Mouse (Mus musculus) spleen, adult 12 weeks (tissue): Measurements from ENCODE around the gene 4930447C04Rik.

Source experiments
- DNase-seq: peaks from one replicate; pipeline ENCODE4 v3.0.0; 2022; ENCODE audit warnings: low spot score

The 4930447C04Rik gene

GRCm38 (mm10) chr12:72940071-72940821, at the start of gene 4930447C04Rik:
TSS of gene 4930447C04Rik (minus strand) at chr12:72940774.
- DNase-seq = no peak

GRCm38 (mm10) chr12:72983071-72983857, 42.7 kb upstream of the 4930447C04Rik start:
- DNase-seq = no peak

GRCm38 (mm10) chr12:72982616-72983015, 42.0 kb upstream of the 4930447C04Rik start:
- DNase-seq = no peak

DNA sequence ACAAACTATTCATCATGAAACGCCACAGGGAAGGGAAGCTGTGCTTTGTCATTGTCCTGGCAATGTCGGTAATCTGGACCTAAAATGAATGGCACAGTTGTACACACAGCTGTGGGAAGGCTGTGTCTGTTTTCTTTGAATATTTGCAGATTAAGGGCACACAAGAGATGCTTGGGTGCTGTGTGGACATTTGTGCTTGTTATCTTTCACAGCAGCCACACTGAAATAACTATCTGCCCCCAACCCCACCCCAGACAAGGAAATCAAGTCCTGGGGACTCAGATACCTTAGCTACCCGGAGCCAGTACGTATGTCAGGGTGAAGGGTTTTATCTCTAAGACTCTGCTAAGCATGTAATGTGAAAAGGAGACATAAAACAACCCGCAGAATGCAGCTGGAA, 38.7 kb upstream of the 4930447C04Rik start:
- DNase-seq = no peak

GRCm38 (mm10) chr12:72977851-72978250, 37.3 kb upstream of the 4930447C04Rik start:
- no peak for DNase-seq

- DNase-seq = peak; percentile 2
These were observed 36.1 kb upstream of the 4930447C04Rik start for GRCm38 (mm10) chr12:72976718-72977117.

DNA sequence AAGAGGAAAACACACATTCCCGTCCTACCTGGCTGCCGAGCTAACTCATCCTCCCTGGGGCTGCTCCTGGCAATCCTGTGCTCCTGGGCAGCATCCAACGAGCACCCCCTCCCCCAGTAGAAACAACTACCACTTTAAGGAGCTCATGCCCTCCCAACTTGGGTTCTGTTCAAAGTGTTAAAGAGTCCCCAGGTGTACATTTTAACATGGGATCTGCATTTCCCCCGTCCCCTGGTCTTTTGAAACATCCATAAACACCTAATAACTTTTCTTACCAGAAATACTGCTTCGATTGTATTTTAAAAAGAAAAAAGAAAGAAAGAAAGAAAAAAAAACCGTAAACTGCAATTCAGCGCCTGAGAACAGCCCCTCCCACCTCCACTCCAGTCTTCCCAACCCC, 35.6 kb upstream of the 4930447C04Rik start:
- no peak for DNase-seq

DNA sequence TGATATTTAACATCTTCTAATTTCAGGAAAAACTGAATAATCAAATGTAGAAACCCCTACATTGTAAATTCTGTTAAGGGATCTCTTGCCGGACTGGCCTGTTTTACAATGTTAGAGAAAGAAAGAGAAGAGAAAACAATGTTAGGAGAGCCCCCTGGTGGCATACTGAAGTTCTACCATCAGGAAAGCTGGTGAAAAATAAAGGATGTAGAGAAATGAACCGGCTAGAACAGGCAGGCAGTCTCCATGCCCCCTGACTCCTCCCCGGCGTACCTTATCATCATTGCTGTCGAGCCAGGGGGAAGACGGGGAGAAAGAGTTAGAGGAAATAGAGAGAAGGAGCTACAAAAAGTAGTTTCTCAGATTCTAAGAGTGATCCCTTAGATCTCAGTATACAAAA, 32.6 kb upstream of the 4930447C04Rik start:
- no peak for DNase-seq

GRCm38 (mm10) chr12:72970620-72971019, 30.0 kb upstream of the 4930447C04Rik start:
- DNase-seq = no peak

- DNase-seq = no peak
These were observed 27.0 kb upstream of the 4930447C04Rik start for GRCm38 (mm10) chr12:72967541-72967940.

GRCm38 (mm10) chr12:72962761-72963160, 22.2 kb upstream of the 4930447C04Rik start:
- no peak for DNase-seq

DNA sequence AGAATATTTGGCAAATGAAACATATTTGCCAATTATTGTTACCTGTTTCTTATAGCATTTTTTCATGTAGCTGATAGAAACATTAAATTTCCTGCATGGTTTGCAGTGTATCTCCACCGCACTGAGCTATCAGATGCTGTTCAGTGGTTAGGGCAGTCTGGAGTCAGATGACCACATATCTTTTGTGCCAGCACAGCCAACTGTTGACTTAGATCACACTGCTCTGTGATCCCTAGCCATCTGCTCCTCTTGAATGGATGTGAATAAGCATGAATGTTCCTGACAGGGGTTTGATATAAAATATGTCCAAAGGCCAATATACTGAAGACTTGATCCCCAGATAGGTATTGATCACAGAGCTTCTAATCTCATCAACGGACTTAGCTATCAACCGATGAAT, 17.9 kb upstream of the 4930447C04Rik start:
- no peak for DNase-seq

GRCm38 (mm10) chr12:72957829-72958424, 17.4 kb upstream of the 4930447C04Rik start:
- no peak for DNase-seq

GRCm38 (mm10) chr12:72954906-72955305, 14.3 kb upstream of the 4930447C04Rik start:
- DNase-seq = no peak

DNA sequence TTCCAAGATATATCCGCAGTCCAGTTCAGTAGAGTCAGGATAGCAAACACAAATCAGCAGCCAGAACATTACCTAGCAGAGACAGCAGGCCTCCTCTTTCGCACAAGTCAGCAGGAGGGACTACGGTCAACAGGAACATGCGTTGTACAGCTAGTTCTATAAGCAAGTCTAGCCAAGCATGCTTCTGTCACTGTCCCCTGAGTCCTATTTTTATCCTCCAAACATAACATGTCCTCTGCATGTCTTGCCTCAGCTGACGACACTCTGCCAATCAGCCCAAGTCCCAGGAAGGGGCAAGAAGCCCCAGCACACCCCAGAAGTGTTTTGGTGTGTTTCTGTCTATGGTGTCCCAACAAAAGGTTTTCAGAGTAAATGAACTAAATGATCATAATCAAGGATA, 13.3 kb upstream of the 4930447C04Rik start:
- DNase-seq = no peak

- no peak for DNase-seq
These were observed 12.5 kb upstream of the 4930447C04Rik start for GRCm38 (mm10) chr12:72953089-72953488.

DNA sequence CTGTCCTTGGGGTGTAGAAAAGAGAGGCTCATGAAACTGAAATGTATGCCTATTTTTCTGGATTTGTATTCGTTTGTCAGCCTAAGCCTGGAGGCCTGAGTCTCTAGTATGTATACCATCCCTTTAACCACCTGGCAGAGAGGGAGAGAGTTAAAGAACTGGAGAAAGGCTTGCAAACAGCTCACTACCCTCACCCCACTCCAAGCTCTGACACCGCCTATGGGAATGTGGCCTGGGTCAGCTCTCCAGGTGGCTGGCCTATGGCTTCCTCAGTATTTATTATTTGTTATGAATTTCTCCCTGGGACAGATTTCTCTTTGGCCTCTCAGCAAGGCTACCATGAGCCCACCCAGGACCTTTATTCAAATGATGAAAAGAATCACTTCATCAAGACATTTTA, 6.8 kb upstream of the 4930447C04Rik start:
- DNase-seq = no peak

GRCm38 (mm10) chr12:72946805-72947204, 6.2 kb upstream of the 4930447C04Rik start:
- DNase-seq = no peak

DNA sequence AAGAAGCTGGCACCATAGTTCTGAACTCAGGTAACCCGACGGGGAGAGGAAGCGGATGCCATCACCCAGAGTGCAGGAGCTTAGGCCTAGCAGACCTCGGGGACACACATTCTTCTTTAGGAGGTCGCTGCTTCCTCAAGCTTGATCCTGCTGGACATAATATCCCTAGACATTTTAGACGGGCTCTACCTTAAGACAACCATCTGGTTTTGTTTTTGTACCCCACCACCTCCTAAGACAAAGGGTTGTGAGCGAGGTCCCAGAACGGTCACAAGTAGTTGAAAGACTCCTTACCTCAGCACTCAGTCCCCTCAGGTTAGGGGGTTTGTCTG, 5.5 kb upstream of the 4930447C04Rik start:
- DNase-seq = no peak

DNA sequence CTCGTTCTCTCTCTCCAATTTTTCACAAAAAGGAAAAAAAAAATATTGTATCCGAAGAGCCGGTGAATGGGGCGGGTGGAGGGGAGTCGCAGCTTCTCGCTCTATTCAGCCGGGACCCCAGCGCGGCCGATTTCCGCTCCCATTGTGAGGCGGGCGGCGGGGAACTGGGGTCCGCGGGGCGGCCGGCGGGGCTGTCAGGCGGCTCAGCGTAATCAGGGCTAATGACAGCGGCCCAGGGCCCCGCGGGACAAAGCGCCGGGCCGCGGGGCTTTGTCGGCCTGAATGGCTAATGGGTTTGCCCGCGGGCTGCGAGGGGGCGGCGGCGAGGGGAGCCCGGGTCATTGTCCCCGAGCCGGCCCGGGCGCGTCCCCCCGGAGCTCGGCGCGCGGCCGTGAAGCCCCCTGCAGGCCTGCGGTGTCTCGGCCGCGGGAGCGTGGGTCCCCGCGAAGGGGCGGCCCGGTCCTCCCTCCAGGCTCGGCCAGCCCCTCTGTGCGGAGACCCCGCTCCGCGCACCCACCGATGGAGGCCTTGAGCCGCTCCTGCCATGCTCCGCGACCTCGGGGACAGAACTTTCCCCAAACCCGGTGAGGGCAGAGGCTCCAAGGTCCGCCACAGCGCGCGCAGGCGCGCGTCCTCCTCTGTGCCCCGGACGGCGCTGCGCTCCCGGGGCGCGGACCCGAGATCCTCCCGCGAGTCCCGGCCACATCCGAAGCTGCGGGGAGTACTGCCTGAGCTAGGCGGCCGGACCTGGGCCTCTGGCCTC, 4.9 kb upstream of the 4930447C04Rik start:
- no peak for DNase-seq

DNA sequence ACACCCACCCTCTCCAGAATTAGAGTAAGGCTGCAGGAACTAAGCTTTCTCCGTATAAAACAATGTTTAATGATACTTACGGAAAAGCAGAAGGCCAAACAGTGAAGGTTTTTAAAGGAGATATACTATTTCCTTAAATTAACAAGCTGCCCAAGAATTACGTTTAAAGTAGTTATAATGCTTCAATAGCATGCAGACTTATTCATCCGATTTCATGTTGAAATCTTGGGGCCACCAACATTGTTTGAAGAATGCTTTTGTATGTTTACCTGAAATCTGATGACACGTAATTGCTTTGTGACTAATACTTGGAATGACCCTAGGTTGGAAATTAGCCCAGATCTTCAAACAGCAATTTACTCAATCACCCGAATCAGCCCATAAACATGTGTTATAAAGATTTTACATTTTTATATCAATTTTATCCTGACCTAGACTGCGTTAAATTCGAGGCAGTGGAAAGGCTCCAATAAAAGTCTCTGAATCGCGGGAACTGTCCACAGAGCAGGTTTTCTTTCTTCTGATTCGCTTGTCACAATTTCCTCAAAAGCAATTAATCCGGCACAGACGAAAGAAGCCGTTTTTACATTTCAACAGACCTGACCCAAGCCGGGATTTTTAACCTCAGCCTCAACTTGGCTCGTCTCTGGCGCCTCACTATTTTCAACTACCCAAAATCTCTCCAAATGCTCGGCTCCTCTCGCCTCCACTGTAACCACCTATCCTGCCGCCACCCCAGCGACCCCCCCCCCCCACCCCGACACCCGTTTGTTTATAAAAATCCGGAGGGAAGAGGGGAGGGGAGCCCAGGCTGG, 4.0 kb upstream of the 4930447C04Rik start:
- no peak for DNase-seq
